Mouse (Mus musculus): ENCODE data around the gene Tiam2.
"Not testable (repeated sequence)": the region's sequence is repeated elsewhere in the genome, so short reads cannot be mapped to it uniquely, and the experiment has no call there.

Gene Tiam2

GRCm38 (mm10) chr17:3344872-3345271, 18.5 kb downstream of the Tiam2 start:
- DNase-seq: no peak

- no peak for DNase-seq
Observed at GRCm38 (mm10) chr17:3345276-3345885, 19.0 kb downstream of the Tiam2 start.

- DNase-seq: no peak
Observed at GRCm38 (mm10) chr17:3347800-3348199, 21.4 kb downstream of the Tiam2 start.

- no peak for DNase-seq
Observed at GRCm38 (mm10) chr17:3349331-3349730, 23.0 kb downstream of the Tiam2 start.

- no peak for DNase-seq
Observed at GRCm38 (mm10) chr17:3349939-3350338, 23.6 kb downstream of the Tiam2 start.

GRCm38 (mm10) chr17:3350405-3350804, 24.0 kb downstream of the Tiam2 start:
- no peak for DNase-seq

- peak; percentile 30 to 58 for DNase-seq
Observed at GRCm38 (mm10) chr17:3351668-3352067, 25.3 kb downstream of the Tiam2 start.

GRCm38 (mm10) chr17:3353141-3353540, 26.8 kb downstream of the Tiam2 start:
- not testable (repeated sequence) for DNase-seq

- DNase-seq: no peak
Observed at GRCm38 (mm10) chr17:3354856-3355255, 28.5 kb downstream of the Tiam2 start.

- DNase-seq: no peak
Observed at GRCm38 (mm10) chr17:3356633-3357365, 30.4 kb downstream of the Tiam2 start.

- no peak for DNase-seq
Observed at GRCm38 (mm10) chr17:3360236-3360635, 33.9 kb downstream of the Tiam2 start.

GRCm38 (mm10) chr17:3361751-3362150, 35.4 kb downstream of the Tiam2 start:
- no peak for DNase-seq

GRCm38 (mm10) chr17:3363216-3363615, 36.8 kb downstream of the Tiam2 start:
- DNase-seq: no peak

- peak; percentile 6 to 42 for DNase-seq
Observed at GRCm38 (mm10) chr17:3366741-3367140, 40.4 kb downstream of the Tiam2 start.

- no peak for DNase-seq
Observed at GRCm38 (mm10) chr17:3368386-3368785, 42.0 kb downstream of the Tiam2 start.

- peak; percentile 3 to 12 for DNase-seq
Observed at GRCm38 (mm10) chr17:3369631-3370030, 43.3 kb downstream of the Tiam2 start.

- DNase-seq: no peak
Observed at GRCm38 (mm10) chr17:3378606-3379005, 52.2 kb downstream of the Tiam2 start.

- DNase-seq: no peak
Observed at GRCm38 (mm10) chr17:3379753-3380588, 53.6 kb downstream of the Tiam2 start.

GRCm38 (mm10) chr17:3385391-3385790, 59.0 kb downstream of the Tiam2 start:
- no peak for DNase-seq

GRCm38 (mm10) chr17:3387819-3388218, 61.4 kb downstream of the Tiam2 start:
- DNase-seq: no peak

GRCm38 (mm10) chr17:3389741-3390140, 63.4 kb downstream of the Tiam2 start:
- no peak for DNase-seq

GRCm38 (mm10) chr17:3393981-3394380, 67.6 kb downstream of the Tiam2 start:
- no peak for DNase-seq

- no peak for DNase-seq
Observed at GRCm38 (mm10) chr17:3394985-3395384, 68.6 kb downstream of the Tiam2 start.

- DNase-seq: no peak
Observed at GRCm38 (mm10) chr17:3396881-3397281, 70.5 kb downstream of the Tiam2 start.
